8 mouse cellular contexts compared by ENCODE assay signal in the genomic region with DNA sequence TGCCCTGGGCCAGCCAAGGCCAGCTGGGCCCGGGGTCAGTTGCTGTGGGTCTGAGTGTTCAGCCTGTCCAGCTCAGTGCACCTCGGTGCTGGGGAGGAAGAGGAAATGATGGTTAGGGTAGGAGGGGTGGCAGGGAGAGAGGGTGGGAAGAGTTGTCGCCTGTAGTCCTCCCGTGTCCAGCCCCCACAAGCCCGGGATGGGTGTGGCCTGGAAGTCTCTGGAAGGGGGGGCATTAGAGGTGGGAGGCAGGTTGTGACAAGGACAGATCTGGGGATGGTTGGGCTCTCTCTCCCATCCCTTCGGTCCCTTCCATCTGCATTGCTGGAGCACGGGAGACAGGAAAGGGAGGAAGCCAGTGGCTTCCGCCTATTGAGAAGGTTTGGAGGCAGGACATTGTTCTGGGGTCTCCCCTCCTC. TPM values are rescaled to one million over a fixed set of nuclear protein-coding genes. Genes with fewer than 3 reads are reported as not detected.
DNase-seq lines count a peak whose midpoint lies in the region; ATAC-seq lines count a peak whose summit lies in the region.

A gene (minus strand): TSS at position 345 of the 416 bp plus-strand sequence.

- no peaks in the 10 kb centered on the region for H3K4me1 ChIP-seq in hindbrain, embryonic 13.5 days (replicated peaks)

- H3K4me2 ChIP-seq in hindbrain, embryonic 13.5 days, result no peak within 1 kb of the TSS

- no peaks in the 10 kb centered on the region for H3K27me3 ChIP-seq in hindbrain, embryonic 13.5 days

- ATAC-seq in hindbrain, embryonic 13.5 days (ENCODE audit: low FRiP score), result no peak
- ATAC-seq in neutrophil, adult 5-6 weeks (ENCODE audit: extremely low read depth, insufficient number of reproducible peaks, low FRiP score, poor library complexity, severe bottlenecking), result peak; percentile 23; the same call in 1 of the 2 replicates
- no peak for ATAC-seq in megakaryocyte-erythroid progenitor cell, adult 5-6 weeks (replicated peaks; ENCODE audit: low FRiP score, low TSS enrichment, poor library complexity, severe bottlenecking)

- no peak within 1 kb of the TSS for H3K9ac ChIP-seq in hindbrain, embryonic 13.5 days

- WGBS in hindbrain, embryonic 13.5 days, result 82% methylated on average over 8 of the region's 8 CpGs

- no peaks in the 10 kb centered on the region for H3K36me3 ChIP-seq in hindbrain, embryonic 13.5 days

- no peak within 1 kb of the TSS for H3K4me3 ChIP-seq in hindbrain, embryonic 13.5 days

- peak in 1 of 2 experiments; percentile 82 for DNase-seq in left cerebral cortex, postnatal 10 days (ENCODE audit: extremely low spot score in 1 of 2, low spot score in 2 of 2)
- no peak for DNase-seq in left cerebral cortex, adult 9 months (ENCODE audit: low spot score in 2 of 2)
- DNase-seq in gastrocnemius, postnatal 10 days, result no peak
- peak; percentile 37 for DNase-seq in liver
- no peak for DNase-seq in testis, postnatal 10 days (ENCODE audit: low spot score)

- intact Hi-C loops in left cerebral cortex, postnatal 10 days (cut with DNase I), result no loop called here

- H3K9me3 ChIP-seq in hindbrain, embryonic 13.5 days, result no peaks in the 10 kb centered on the region

- no peak within 1 kb of the TSS for H3K27ac ChIP-seq in hindbrain, embryonic 13.5 days

RNA-seq across cellular contexts. Expression of the gene that starts here (rescaled TPM):
- 10 to 100 TPM; 13.6 to 13.7 TPM for total RNA-seq in left cerebral cortex, postnatal 10 days (2021)
- 10 to 100 TPM; 37.6 to 38.5 TPM for total RNA-seq in gastrocnemius, postnatal 10 days (2021)
- 17.7 and 18.7 TPM in 2 replicates for polyA plus RNA-seq in hindbrain, embryonic 13.5 days (2015; fragmentation: Nextera tagmentation; extraction: Ambion mirVana)
- not detected in 2 replicates for total RNA-seq in neutrophil, adult 5-6 weeks (2017)
- 0.99 TPM in 1 of 2 replicates, not detected in the other for total RNA-seq in megakaryocyte-erythroid progenitor cell, adult 5-6 weeks (2014; fragmentation: Nextera tagmentation)
- total RNA-seq in megakaryocyte-erythroid progenitor cell, adult 5-6 weeks (2017), result 1.3 and 2.5 TPM in 2 replicates

Comparison
In these comparisons a context has a peak if more than half of its experiments do, and no peak if none do; other contexts are left out.
1. RNA of the gene that starts here (total RNA-seq): 37.6 to 38.5 TPM in gastrocnemius, postnatal 10 days and 13.6 to 13.7 TPM in left cerebral cortex, postnatal 10 days; 0.99 to 2.5 TPM in megakaryocyte-erythroid progenitor cell, adult 5-6 weeks and not detected in neutrophil, adult 5-6 weeks; every median in the first group is over 4 times any median in the second.
2. Peak in ATAC-seq in neutrophil, adult 5-6 weeks; RNA of the gene not detected or under 1 TPM.